Mouse (Mus musculus) hindbrain, embryonic 13.5 days (tissue): ENCODE measurements around the gene Cmklr1. TPM values are rescaled to one million over a fixed set of nuclear protein-coding genes. Genes with fewer than 3 reads are reported as not detected.

ENCODE experiments used
- ATAC-seq: fragments of 200-750 bp; cut with Nextera tagmentation; 2 replicates; pipeline ENCODE4 v1.8.0; 2017; ENCODE audit warnings: moderate TSS enrichment; ENCODE audit not compliant: low FRiP score
- H3K27ac ChIP-seq: fragments of 300-500 bp; sonication (generic); 2 replicates; pipeline ENCODE4 v1.5.1; 2015; ENCODE audit warnings: inconsistent platforms, mild to moderate bottlenecking, moderate library complexity
- H3K27me3 ChIP-seq: fragments of 300-500 bp; sonication (generic); 2 replicates; pipeline ENCODE4 v1.6.1; 2015; ENCODE audit warnings: mild to moderate bottlenecking, inconsistent platforms
- H3K36me3 ChIP-seq: fragments of 300-500 bp; sonication (generic); 2 replicates; pipeline ENCODE4 v1.6.1; 2015; ENCODE audit warnings: mild to moderate bottlenecking, inconsistent platforms
- H3K4me1 ChIP-seq: fragments of 300-500 bp; sonication (generic); replicated peaks from 2 replicates; pipeline ENCODE4 v1.6.1; 2015; ENCODE audit warnings: inconsistent platforms
- H3K4me2 ChIP-seq: fragments of 300-500 bp; sonication (generic); 2 replicates; pipeline ENCODE4 v1.6.1; 2015; ENCODE audit warnings: inconsistent platforms, mild to moderate bottlenecking, moderate library complexity
- H3K4me3 ChIP-seq: fragments of 300-500 bp; sonication (generic); 2 replicates; pipeline ENCODE4 v1.5.1; 2015; ENCODE audit warnings: mild to moderate bottlenecking, inconsistent platforms
- H3K9ac ChIP-seq: fragments of 300-500 bp; sonication (generic); 2 replicates; pipeline ENCODE4 v1.6.1; 2015; ENCODE audit warnings: mild to moderate bottlenecking, inconsistent platforms
- H3K9me3 ChIP-seq: fragments of 300-500 bp; sonication (generic); 2 replicates; pipeline ENCODE4 v1.6.1; 2016; ENCODE audit warnings: inconsistent platforms
- WGBS: fragments of 180-500 bp; shearing (Covaris S2); methylation state at CpG from one replicate; pipeline ENCODE4 v1.1.7; 2015; 5-methylcytosine and 5-hydroxymethylcytosine counted together
- polyA plus RNA-seq: library from polyadenylated mRNA; unstranded; fragments of >200 nt; fragmentation: Nextera tagmentation; extraction: Ambion mirVana; gene quantifications from 2 replicates; pipeline ENCODE4 v1.2.1, GENCODE M21; 2015

Cmklr1 gene
- polyA plus RNA-seq, 1 experiment from 2014 or later: 1.8 TPM

GRCm38 (mm10) chr5:113633037-113633714 is 17.1 kb downstream of the Cmklr1 start:
- H3K9ac ChIP-seq: no peak overlapping the region
- peaks cover 6% of the 10 kb centered on the region; the same call in 1 of the 2 replicates for H3K27me3 ChIP-seq
- H3K4me2 ChIP-seq: no peak overlapping the region
- peaks cover 14% of the 10 kb centered on the region for H3K4me1 ChIP-seq
- H3K4me3 ChIP-seq: no peak overlapping the region
- no peaks in the 10 kb centered on the region for H3K36me3 ChIP-seq
- no peaks in the 10 kb centered on the region for H3K9me3 ChIP-seq
- WGBS: 65% methylated on average over 9 of the region's 9 CpGs
- ATAC-seq: no peak
- H3K27ac ChIP-seq: no peak overlapping the region

- Histone ChIP-seq H3K9me3 (no peaks in the 10 kb centered on the region), H3K4me2 (no peak overlapping the region), H3K27ac (no peak overlapping the region), H3K9ac (no peak overlapping the region), H3K4me3 (no peak overlapping the region), H3K27me3 (peaks cover 16% of the 10 kb centered on the region; the same call in 1 of the 2 replicates), H3K36me3 (no peaks in the 10 kb centered on the region), H3K4me1 (peaks cover 14% of the 10 kb centered on the region)
- no peak for ATAC-seq
- WGBS: 62% methylated on average over 10 of the region's 10 CpGs
These were observed 20.1 kb downstream of the Cmklr1 start for GRCm38 (mm10) chr5:113630116-113630515.

GRCm38 (mm10) chr5:113629248-113629647 is 21.0 kb downstream of the Cmklr1 start:
- H3K4me3 ChIP-seq: no peak overlapping the region
- no peaks in the 10 kb centered on the region for H3K36me3 ChIP-seq
- peaks cover 16% of the 10 kb centered on the region; the same call in 1 of the 2 replicates for H3K27me3 ChIP-seq
- ATAC-seq: no peak
- no peak overlapping the region for H3K9ac ChIP-seq
- WGBS: 89% methylated on average over 3 of the region's 3 CpGs
- H3K9me3 ChIP-seq: no peaks in the 10 kb centered on the region
- no peak overlapping the region for H3K4me2 ChIP-seq
- peaks cover 8% of the 10 kb centered on the region for H3K4me1 ChIP-seq
- H3K27ac ChIP-seq: no peak overlapping the region

- 67% methylated on average over 11 of the region's 11 CpGs for WGBS
- Histone ChIP-seq H3K9me3 (no peaks in the 10 kb centered on the region), H3K9ac (no peak overlapping the region), H3K36me3 (no peaks in the 10 kb centered on the region), H3K4me3 (no peak overlapping the region), H3K27ac (no peak overlapping the region), H3K27me3 (peaks cover 16% of the 10 kb centered on the region; the same call in 1 of the 2 replicates), H3K4me1 (0 out of 2 replicates have a peak, but pooled peaks cover 11% of the 10 kb centered on the region), H3K4me2 (no peak overlapping the region)
- no peak for ATAC-seq
These were observed 22.3 kb downstream of the Cmklr1 start for GRCm38 (mm10) chr5:113627820-113628437.

GRCm38 (mm10) chr5:113626991-113627390 is 23.2 kb downstream of the Cmklr1 start:
- no peak overlapping the region for H3K27ac ChIP-seq
- no peaks in the 10 kb centered on the region for H3K36me3 ChIP-seq
- no peak for ATAC-seq
- no peaks in the 10 kb centered on the region for H3K9me3 ChIP-seq
- H3K4me2 ChIP-seq: no peak overlapping the region
- 98% methylated on average over 5 of the region's 5 CpGs for WGBS
- H3K27me3 ChIP-seq: peaks cover 16% of the 10 kb centered on the region; the same call in 1 of the 2 replicates
- 0 out of 2 replicates have a peak, but pooled peaks cover 11% of the 10 kb centered on the region for H3K4me1 ChIP-seq
- no peak overlapping the region for H3K4me3 ChIP-seq
- H3K9ac ChIP-seq: no peak overlapping the region

GRCm38 (mm10) chr5:113626352-113626751 is 23.9 kb downstream of the Cmklr1 start:
- no peak for ATAC-seq
- H3K4me1 ChIP-seq: 0 out of 2 replicates have a peak, but pooled peaks cover 11% of the 10 kb centered on the region
- WGBS: 88% methylated on average over 8 of the region's 8 CpGs
- no peak overlapping the region for H3K9ac ChIP-seq
- no peaks in the 10 kb centered on the region for H3K36me3 ChIP-seq
- no peaks in the 10 kb centered on the region for H3K9me3 ChIP-seq
- peaks cover 14% of the 10 kb centered on the region; the same call in 1 of the 2 replicates for H3K27me3 ChIP-seq
- H3K27ac ChIP-seq: no peak overlapping the region
- H3K4me3 ChIP-seq: no peak overlapping the region
- H3K4me2 ChIP-seq: no peak overlapping the region

- Histone ChIP-seq H3K27ac (no peak overlapping the region), H3K4me2 (no peak overlapping the region), H3K4me3 (no peak overlapping the region), H3K9ac (no peak overlapping the region), H3K36me3 (no peaks in the 10 kb centered on the region), H3K9me3 (no peaks in the 10 kb centered on the region), H3K27me3 (peaks cover 11% of the 10 kb centered on the region; the same call in 1 of the 2 replicates), H3K4me1 (0 out of 2 replicates have a peak, but pooled peaks cover 7% of the 10 kb centered on the region)
- no peak for ATAC-seq
- 91% methylated on average over 4 of the region's 4 CpGs for WGBS
These were observed 25.2 kb downstream of the Cmklr1 start for GRCm38 (mm10) chr5:113625068-113625467.

- Histone ChIP-seq H3K4me1 (0 out of 2 replicates have a peak, but pooled peaks cover 7% of the 10 kb centered on the region), H3K4me2 (no peak overlapping the region)
- WGBS: 28% methylated on average over 1 of the region's 2 CpGs
These were observed 27.2 kb downstream of the Cmklr1 start for GRCm38 (mm10) chr5:113623052-113623451.

GRCm38 (mm10) chr5:113620999-113621398 is 29.2 kb downstream of the Cmklr1 start:
- Histone ChIP-seq H3K4me1 (0 out of 2 replicates have a peak, but pooled peaks cover 7% of the 10 kb centered on the region), H3K9ac (no peak overlapping the region), H3K4me2 (no peak overlapping the region), H3K27ac (no peak overlapping the region), H3K4me3 (no peak overlapping the region), H3K36me3 (no peaks in the 10 kb centered on the region), H3K27me3 (0 out of 2 replicates have a peak, but pooled peaks cover 2% of the 10 kb centered on the region), H3K9me3 (no peaks in the 10 kb centered on the region)
- no peak for ATAC-seq
- 81% methylated on average over 7 of the region's 7 CpGs for WGBS

More at GRCm38 (mm10) chr5:113623052-113623451, 27.2 kb downstream of the Cmklr1 start:
- H3K9ac ChIP-seq: no peak overlapping the region
- no peak overlapping the region for H3K4me3 ChIP-seq
- H3K27ac ChIP-seq: no peak overlapping the region
- H3K9me3 ChIP-seq: no peaks in the 10 kb centered on the region
- no peaks in the 10 kb centered on the region for H3K36me3 ChIP-seq
- no peak for ATAC-seq
- 0 out of 2 replicates have a peak, but pooled peaks cover 9% of the 10 kb centered on the region for H3K27me3 ChIP-seq

- WGBS: 60% methylated on average over 16 of the region's 16 CpGs
These were observed 30.0 kb downstream of the Cmklr1 start for GRCm38 (mm10) chr5:113620130-113620716.

GRCm38 (mm10) chr5:113619151-113619550 is 31.1 kb downstream of the Cmklr1 start:
- no peak overlapping the region for H3K27ac ChIP-seq
- H3K4me1 ChIP-seq: 0 out of 2 replicates have a peak, but pooled peaks cover 7% of the 10 kb centered on the region
- ATAC-seq: no peak
- no peak overlapping the region for H3K4me3 ChIP-seq
- H3K4me2 ChIP-seq: no peak overlapping the region
- 78% methylated on average over 1 of the region's 1 CpGs for WGBS
- H3K36me3 ChIP-seq: no peaks in the 10 kb centered on the region
- H3K9ac ChIP-seq: no peak overlapping the region
- no peaks in the 10 kb centered on the region for H3K9me3 ChIP-seq
- no peaks in the 10 kb centered on the region for H3K27me3 ChIP-seq

More at GRCm38 (mm10) chr5:113620130-113620716, 30.0 kb downstream of the Cmklr1 start:
- no peaks in the 10 kb centered on the region for H3K36me3 ChIP-seq
- ATAC-seq: no peak
- 0 out of 2 replicates have a peak, but pooled peaks cover 7% of the 10 kb centered on the region for H3K4me1 ChIP-seq
- H3K4me2 ChIP-seq: no peak overlapping the region
- no peak overlapping the region for H3K9ac ChIP-seq
- no peaks in the 10 kb centered on the region for H3K27me3 ChIP-seq
- no peaks in the 10 kb centered on the region for H3K9me3 ChIP-seq
- H3K4me3 ChIP-seq: no peak overlapping the region
- H3K27ac ChIP-seq: no peak overlapping the region

- Histone ChIP-seq H3K27me3 (no peaks in the 10 kb centered on the region), H3K4me2 (no peak overlapping the region), H3K27ac (no peak overlapping the region), H3K36me3 (no peaks in the 10 kb centered on the region), H3K4me3 (no peak overlapping the region), H3K4me1 (0 out of 2 replicates have a peak, but pooled peaks cover 5% of the 10 kb centered on the region), H3K9me3 (no peaks in the 10 kb centered on the region), H3K9ac (no peak overlapping the region)
- no peak for ATAC-seq
- 93% methylated on average over 4 of the region's 4 CpGs for WGBS
These were observed 31.5 kb downstream of the Cmklr1 start for GRCm38 (mm10) chr5:113618716-113619115.
